Mouse (Mus musculus) kidney, embryonic 15.5 days (tissue): ENCODE data around the gene Lamp3. TPM values are rescaled to one million over a fixed set of nuclear protein-coding genes. Genes with fewer than 3 reads are reported as not detected.
"Not testable (repeated sequence)": the region's sequence is repeated elsewhere in the genome, so short reads cannot be mapped to it uniquely, and the experiment has no call there.

Experiments
- ATAC-seq: fragments of 200-750 bp; cut with Nextera tagmentation; replicated peaks from 2 replicates; pipeline ENCODE4 v1.8.0; 2017; ENCODE audit warnings: moderate TSS enrichment; ENCODE audit not compliant: low FRiP score
- H3K27ac ChIP-seq: fragments of 300-500 bp; sonication (generic); 2 replicates; pipeline ENCODE4 v1.5.1; 2015; ENCODE audit warnings: mild to moderate bottlenecking, inconsistent platforms
- H3K27me3 ChIP-seq: fragments of 300-500 bp; sonication (generic); 2 replicates; pipeline ENCODE4 v1.6.1; 2015; ENCODE audit warnings: inconsistent platforms
- H3K36me3 ChIP-seq: fragments of 300-500 bp; sonication (generic); 2 replicates; pipeline ENCODE4 v1.6.1; 2015; ENCODE audit warnings: inconsistent platforms
- H3K4me1 ChIP-seq: fragments of 300-500 bp; sonication (generic); 2 replicates; pipeline ENCODE4 v1.6.1; 2015; ENCODE audit warnings: inconsistent platforms
- H3K4me2 ChIP-seq: fragments of 300-500 bp; sonication (generic); 2 replicates; pipeline ENCODE4 v1.6.1; 2015; ENCODE audit warnings: moderate library complexity, mild to moderate bottlenecking, inconsistent platforms
- H3K4me3 ChIP-seq: fragments of 300-500 bp; sonication (generic); replicated peaks from 2 replicates; pipeline ENCODE4 v1.5.1; 2015; ENCODE audit warnings: mild to moderate bottlenecking, inconsistent platforms
- H3K9ac ChIP-seq: fragments of 300-500 bp; sonication (generic); 2 replicates; pipeline ENCODE4 v1.6.1; 2015; ENCODE audit warnings: mild to moderate bottlenecking, inconsistent platforms
- H3K9me3 ChIP-seq: fragments of 300-500 bp; sonication (generic); replicated peaks from 2 replicates; pipeline ENCODE4 v1.6.1; 2016; ENCODE audit warnings: inconsistent platforms
- WGBS: fragments of 180-500 bp; shearing (Covaris S2); methylation state at CpG from one replicate; pipeline ENCODE4 v1.1.7; 2015; ENCODE audit warnings: mixed read lengths; 5-methylcytosine and 5-hydroxymethylcytosine counted together
- polyA plus RNA-seq: library from polyadenylated mRNA; unstranded; fragments of >200 nt; fragmentation: Nextera tagmentation; extraction: Ambion mirVana; gene quantifications from 2 replicates; pipeline ENCODE4 v1.2.1, GENCODE M21; 2015

The Lamp3 gene
- polyA plus RNA-seq, result not detected in 2 replicates

DNA sequence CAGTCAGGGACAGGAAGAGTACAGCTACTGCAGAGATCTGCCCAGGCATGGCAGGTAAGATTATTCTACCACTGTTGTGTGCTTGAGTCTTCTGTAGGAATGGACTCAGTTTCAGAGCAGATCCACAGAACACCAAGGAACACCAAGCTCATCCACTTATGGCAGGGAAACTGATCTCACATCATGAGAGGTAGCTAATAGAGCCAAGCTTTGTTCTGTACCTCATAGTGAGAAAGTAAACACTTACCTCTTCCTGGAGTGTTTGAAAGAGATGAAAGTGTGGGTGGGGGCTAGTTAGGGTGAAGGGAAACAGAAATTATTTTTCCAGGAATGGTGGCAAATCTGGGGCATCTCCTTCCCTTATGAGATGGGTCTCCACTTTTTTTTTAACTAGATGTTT, at the start of gene Lamp3:
Lamp3 (minus strand) TSS at position 160 of the 400 bp plus-strand sequence.
- Histone ChIP-seq H3K4me1 (no peaks in the 10 kb centered on the region), H3K36me3 (no peaks in the 10 kb centered on the region), H3K27me3 (no peaks in the 10 kb centered on the region), H3K9me3 (no peaks in the 10 kb centered on the region), H3K4me2 (no peak within 1 kb of the TSS), H3K9ac (no peak within 1 kb of the TSS), H3K4me3 (no peak within 1 kb of the TSS), H3K27ac (no peak within 1 kb of the TSS)
- no peak for ATAC-seq

DNA sequence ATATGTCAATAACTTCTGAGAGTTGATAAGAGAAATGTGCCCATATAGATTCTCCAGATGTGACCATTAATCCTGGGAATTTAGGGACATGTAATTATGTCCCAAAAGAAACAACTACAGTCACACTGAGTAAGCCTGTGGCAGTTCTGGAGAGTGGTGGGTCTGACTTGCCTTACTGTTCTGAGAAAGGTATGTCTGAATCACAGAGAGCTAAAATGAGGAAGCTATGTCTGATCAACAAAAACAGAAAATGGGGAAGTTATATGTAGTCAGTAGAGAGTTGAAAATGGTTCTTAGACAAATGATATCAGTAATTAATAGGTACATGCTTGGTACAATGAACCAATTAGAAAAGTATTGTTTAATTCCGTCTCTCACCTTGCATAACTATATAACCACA, 26.7 kb upstream of the Lamp3 start:
- Histone ChIP-seq H3K4me2 (no peak overlapping the region), H3K4me1 (no peaks in the 10 kb centered on the region), H3K27ac (no peak overlapping the region), H3K9ac (no peak overlapping the region), H3K36me3 (no peaks in the 10 kb centered on the region), H3K9me3 (no peaks in the 10 kb centered on the region), H3K27me3 (no peaks in the 10 kb centered on the region), H3K4me3 (no peak overlapping the region)
- no peak for ATAC-seq
- WGBS, result 89% methylated on average over 1 of the region's 1 CpGs

DNA sequence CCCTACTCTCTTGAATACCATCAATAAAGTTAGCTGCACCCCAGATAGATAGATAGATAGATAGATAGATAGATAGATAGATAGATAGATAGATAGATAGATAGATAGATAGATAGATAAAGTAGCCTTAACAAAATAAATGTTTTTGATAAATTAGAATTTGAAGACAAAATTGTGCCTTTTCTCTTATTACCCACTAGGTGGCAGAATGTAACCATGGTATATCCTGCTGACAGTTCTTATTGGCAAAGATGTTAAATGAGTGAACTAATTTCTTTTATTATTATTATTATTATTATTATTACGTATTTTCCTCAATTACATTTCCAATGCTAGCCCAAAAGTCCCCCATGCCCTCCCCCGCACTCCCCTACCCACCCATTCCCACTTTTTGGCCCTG, 18.0 kb upstream of the Lamp3 start:
- not testable (repeated sequence) for H3K9me3 ChIP-seq, H3K36me3 ChIP-seq, H3K9ac ChIP-seq, H3K27me3 ChIP-seq, H3K4me1 ChIP-seq, H3K4me2 ChIP-seq, ATAC-seq, H3K4me3 ChIP-seq, H3K27ac ChIP-seq
- WGBS, result 47% methylated on average over 2 of the region's 2 CpGs

DNA sequence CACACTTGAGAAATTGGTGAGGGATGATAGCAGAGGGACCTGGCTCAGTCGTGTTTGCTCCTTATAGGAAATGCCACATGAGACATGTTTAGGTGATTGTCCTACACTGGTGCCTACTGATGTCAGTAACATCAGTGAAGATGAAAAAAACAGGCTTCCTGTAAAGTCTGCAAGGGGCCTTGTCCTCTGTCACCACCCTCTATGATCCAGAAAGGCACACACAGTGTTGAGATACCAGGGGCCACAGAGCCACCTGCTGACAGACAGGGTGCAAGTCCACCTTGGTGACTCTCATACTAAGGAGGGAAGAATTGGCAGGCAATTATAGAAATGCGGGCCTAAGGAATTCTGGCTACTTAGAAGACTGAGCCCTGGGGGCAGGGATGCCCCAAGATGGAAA, 14.8 kb upstream of the Lamp3 start:
- H3K4me3 ChIP-seq, result no peak overlapping the region
- no peaks in the 10 kb centered on the region for H3K4me1 ChIP-seq
- H3K9me3 ChIP-seq, result no peaks in the 10 kb centered on the region
- no peaks in the 10 kb centered on the region for H3K36me3 ChIP-seq
- no peak overlapping the region for H3K4me2 ChIP-seq
- H3K27me3 ChIP-seq, result no peaks in the 10 kb centered on the region
- no peak for ATAC-seq
- no peak overlapping the region for H3K27ac ChIP-seq
- no peak overlapping the region for H3K9ac ChIP-seq
- WGBS, result 59% methylated on average over 2 of the region's 2 CpGs

DNA sequence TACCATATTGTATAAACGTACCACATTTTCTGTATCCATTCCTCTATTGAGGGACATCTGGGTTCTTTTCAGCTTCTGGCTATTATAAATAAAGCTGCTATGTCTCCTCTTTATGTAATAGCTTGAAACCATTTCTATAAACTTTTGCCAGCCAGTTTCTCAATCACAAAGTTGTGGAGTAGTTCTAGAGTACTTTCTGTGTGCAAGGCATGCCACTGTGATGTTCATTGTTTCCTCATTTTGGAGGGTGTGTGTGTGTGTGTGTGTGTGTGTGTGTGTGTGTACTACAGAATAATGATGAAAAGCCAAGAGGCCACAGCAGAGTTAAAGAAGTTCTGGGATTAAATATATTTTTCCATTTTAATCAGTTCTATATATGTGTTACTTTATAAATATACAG, 1.2 kb upstream of the Lamp3 start:
- 72% methylated on average over 1 of the region's 1 CpGs for WGBS
- Histone ChIP-seq H3K4me1 (no peaks in the 10 kb centered on the region), H3K27me3 (no peaks in the 10 kb centered on the region), H3K27ac (no peak overlapping the region), H3K4me2 (no peak overlapping the region), H3K36me3 (no peaks in the 10 kb centered on the region), H3K4me3 (no peak overlapping the region), H3K9me3 (no peaks in the 10 kb centered on the region), H3K9ac (no peak overlapping the region)
- no peak for ATAC-seq

DNA sequence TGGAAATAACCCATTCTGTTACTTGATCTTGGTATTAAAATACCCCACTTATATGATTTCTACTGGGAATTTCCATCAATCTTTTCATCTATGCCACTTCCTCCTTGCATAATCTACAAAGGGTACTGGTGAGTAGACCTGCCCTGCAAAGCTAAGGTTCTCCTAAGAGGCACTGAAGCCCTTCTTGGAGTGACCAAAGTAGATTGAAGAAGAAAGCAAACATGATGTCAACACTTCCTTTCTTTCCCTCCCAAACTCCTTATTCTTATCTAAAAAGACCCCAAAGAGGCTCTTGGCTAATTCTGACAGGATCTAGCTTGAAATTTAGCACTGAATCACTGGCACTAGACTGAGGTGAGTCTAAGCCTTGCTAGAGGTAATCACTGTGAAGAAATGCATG, 7.0 kb downstream of the Lamp3 start:
- ATAC-seq, result no peak
- Histone ChIP-seq H3K4me2 (no peak overlapping the region), H3K9ac (no peak overlapping the region), H3K27me3 (no peaks in the 10 kb centered on the region), H3K9me3 (no peaks in the 10 kb centered on the region), H3K4me1 (no peaks in the 10 kb centered on the region), H3K4me3 (no peak overlapping the region), H3K27ac (no peak overlapping the region), H3K36me3 (no peaks in the 10 kb centered on the region)

DNA sequence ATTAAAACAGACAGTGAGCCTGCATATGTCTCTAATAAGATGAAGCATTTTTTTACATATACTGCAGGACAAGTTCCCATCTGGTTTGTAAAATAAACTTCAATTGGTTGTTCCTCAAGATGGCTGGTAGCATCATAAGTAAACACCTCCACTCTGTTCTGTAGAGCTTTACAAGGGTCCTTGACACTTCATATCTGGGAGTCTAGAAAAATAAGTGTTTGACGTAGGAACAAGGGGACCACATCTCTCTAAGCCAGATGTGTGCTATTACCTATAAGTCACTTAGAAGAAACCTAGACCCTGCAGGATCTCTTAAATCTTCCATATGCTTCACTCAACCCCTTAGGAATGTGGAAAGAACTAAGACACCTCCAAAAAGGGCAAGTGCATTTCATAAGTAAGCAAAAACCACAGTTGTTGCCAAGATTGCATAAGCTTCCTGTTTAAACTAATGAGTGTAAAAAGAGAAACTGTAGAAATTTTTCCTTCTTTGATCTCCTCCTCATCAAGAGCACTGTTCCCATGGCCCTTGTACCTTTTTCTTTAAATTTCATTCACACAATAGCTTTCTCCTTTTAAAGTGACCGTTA, 35.3 kb downstream of the Lamp3 start:
- H3K4me1 ChIP-seq, result no peaks in the 10 kb centered on the region
- H3K9ac ChIP-seq, result no peak overlapping the region
- 86% methylated on average over 2 of the region's 2 CpGs for WGBS
- H3K27me3 ChIP-seq, result no peaks in the 10 kb centered on the region
- no peak for ATAC-seq
- H3K27ac ChIP-seq, result no peak overlapping the region
- no peak overlapping the region for H3K4me2 ChIP-seq
- H3K36me3 ChIP-seq, result no peaks in the 10 kb centered on the region
- no peaks in the 10 kb centered on the region for H3K9me3 ChIP-seq
- H3K4me3 ChIP-seq, result no peak overlapping the region

DNA sequence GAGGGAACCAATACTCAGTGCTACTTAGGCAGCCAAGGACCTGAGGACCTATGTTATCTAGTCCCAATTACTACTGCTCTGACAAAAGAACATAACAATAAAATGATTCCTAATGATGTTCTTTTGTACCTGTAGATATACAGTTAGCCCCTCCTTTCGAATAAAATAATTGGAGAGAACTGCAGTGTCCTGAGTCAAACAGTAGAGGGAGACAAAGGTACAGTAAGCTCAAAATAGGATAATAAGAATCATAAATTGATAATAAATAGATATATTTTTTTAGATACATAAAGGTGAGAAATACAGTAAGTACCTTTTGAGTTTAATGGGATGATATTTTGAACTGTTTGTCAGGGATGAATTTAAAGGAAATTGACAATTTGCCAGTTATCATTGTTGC, 39.9 kb downstream of the Lamp3 start:
- H3K9me3 ChIP-seq, result no peaks in the 10 kb centered on the region
- H3K27me3 ChIP-seq, result no peaks in the 10 kb centered on the region
- no peak overlapping the region for H3K4me3 ChIP-seq
- H3K4me1 ChIP-seq, result no peaks in the 10 kb centered on the region
- 69% methylated on average over 1 of the region's 1 CpGs for WGBS
- no peak overlapping the region for H3K4me2 ChIP-seq
- no peak for ATAC-seq
- H3K36me3 ChIP-seq, result no peaks in the 10 kb centered on the region
- H3K27ac ChIP-seq, result no peak overlapping the region
- H3K9ac ChIP-seq, result no peak overlapping the region

DNA sequence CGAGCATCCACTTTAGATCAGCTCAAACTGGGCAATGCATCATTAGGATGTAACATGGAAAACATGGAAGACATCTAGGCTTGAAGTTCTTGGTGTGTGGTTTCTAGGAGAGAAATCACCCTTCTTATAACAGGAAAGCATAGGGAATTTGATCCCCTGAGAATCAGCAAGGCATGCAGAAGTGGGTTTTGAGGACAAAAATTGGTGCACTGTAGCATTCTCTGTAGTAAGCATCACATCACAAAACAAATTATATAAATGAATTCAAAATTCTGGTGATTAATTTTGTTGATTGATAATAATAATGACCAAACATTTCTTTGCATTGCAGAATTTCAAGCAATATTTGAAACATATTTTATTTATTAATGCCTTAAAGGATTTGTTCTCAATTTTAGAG, 76.4 kb downstream of the Lamp3 start, which contains the start of gene Olfr171:
Olfr171 (minus strand) TSS at position 101 of the 400 bp plus-strand sequence.
- no peaks in the 10 kb centered on the region for H3K36me3 ChIP-seq
- no peaks in the 10 kb centered on the region for H3K4me1 ChIP-seq
- WGBS, result 72% methylated on average over 1 of the region's 1 CpGs
- no peak for ATAC-seq
- H3K27ac ChIP-seq, result no peak within 1 kb of the TSS
- no peak within 1 kb of the TSS for H3K4me2 ChIP-seq
- no peak within 1 kb of the TSS for H3K4me3 ChIP-seq
- H3K27me3 ChIP-seq, result no peaks in the 10 kb centered on the region
- H3K9me3 ChIP-seq, result no peaks in the 10 kb centered on the region
- H3K9ac ChIP-seq, result no peak within 1 kb of the TSS

DNA sequence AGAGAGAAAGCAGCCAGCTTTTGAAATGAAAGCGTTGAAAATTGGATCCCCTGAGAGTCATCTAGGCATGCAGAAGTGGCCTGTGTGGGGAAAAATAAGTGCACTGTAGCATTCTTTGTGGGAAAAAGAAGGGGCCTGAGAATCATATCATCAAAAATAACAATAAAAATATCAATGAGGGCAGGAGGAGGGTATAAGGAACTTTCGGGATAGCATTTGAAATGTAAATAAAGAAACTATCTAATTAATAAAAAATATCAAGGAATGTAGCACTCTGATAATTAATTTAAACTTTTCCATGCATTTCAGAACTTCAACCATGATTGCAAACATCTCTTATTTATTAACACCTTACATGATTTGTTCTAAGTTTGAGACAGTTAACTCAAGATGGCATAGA, 94.4 kb downstream of the Lamp3 start, which contains the start of gene Olfr170:
Olfr170 (minus strand) TSS at position 101 of the 400 bp plus-strand sequence.
- not testable (repeated sequence) for H3K36me3 ChIP-seq, H3K27me3 ChIP-seq, H3K4me2 ChIP-seq, H3K9ac ChIP-seq, ATAC-seq, H3K9me3 ChIP-seq, H3K4me1 ChIP-seq, H3K4me3 ChIP-seq, H3K27ac ChIP-seq
- 87% methylated on average over 2 of the region's 2 CpGs for WGBS

Other genes with a start within 250 kb of the Lamp3 start
- gene Olfr166, start 222.7 kb downstream of the Lamp3 start, polyA plus RNA-seq, result not detected in 2 replicates
- gene Olfr167, start 184.1 kb downstream of the Lamp3 start, polyA plus RNA-seq, result not detected in 2 replicates
- not detected in 2 replicates for gene Olfr168, start 170.8 kb downstream of the Lamp3 start, polyA plus RNA-seq
- not detected in 2 replicates for gene Olfr169, start 134.6 kb downstream of the Lamp3 start, polyA plus RNA-seq
- not detected in 2 replicates for gene Olfr170, start 94.5 kb downstream of the Lamp3 start, polyA plus RNA-seq
- gene Olfr171, start 76.5 kb downstream of the Lamp3 start, polyA plus RNA-seq, result not detected in 2 replicates
- 12.3 and 16.4 TPM in 2 replicates for gene B3gnt5, start 53.8 kb upstream of the Lamp3 start, polyA plus RNA-seq